Mouse (Mus musculus) kidney, adult 18-20 months (tissue): Measurements from ENCODE around the gene Trpm3.

Source experiments
- DNase-seq: peaks from one replicate; pipeline ENCODE4 v3.0.0; 2021

Trpm3 gene

DNA sequence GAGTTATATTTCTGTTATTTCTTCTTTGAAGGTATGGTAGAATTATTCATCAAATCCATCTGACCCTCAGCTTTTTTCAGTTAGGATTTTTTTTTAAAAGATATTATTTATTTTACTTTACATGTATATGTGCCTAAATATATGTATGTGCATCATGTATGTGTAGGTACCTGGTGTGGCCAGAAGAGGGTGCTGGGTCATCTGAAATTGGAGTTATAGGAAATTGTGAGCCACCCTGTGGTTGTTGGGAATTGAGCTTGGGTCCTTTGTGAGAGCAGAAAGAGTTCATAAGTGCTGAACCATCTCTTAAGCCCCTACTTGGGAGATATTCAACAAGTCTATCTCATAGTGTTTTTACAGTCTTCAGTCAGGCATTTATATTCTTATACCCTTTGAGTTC lies 389.1 kb downstream of the Trpm3 start:
- no peak for DNase-seq

DNA sequence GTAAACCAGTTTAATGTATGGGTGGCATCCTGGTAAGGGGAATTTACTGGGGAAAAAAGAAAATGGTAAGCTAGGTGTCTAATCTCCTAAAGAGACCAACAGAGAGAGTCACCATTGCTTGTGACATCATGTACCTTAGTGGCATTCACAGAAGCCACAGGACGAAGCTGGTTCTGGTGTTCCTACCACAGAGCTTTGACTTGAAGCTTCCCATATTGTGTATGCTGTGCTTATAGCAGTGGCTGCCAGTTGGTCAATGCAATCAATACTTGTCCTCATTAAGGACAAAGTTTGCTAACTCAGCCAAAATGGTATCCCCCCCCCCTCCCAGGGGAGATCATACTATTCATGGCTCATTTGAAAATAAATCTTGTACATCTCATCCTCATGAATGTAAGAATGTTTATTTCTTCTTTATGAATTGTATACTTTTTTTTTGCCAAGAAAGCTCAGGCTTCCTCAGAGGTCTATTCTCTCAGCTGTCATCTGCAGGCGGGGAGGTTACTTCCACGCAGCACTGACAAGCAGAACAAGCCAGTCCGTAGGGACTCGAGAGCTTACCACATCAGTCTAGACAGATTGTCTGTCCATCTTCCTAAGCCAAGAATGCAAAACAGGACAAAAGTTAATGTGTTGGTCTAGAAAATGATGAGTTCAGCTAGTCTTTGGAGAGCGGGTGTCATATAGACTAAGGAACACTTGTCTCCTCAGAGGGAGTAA lies 404.3 kb downstream of the Trpm3 start:
- no peak for DNase-seq

DNA sequence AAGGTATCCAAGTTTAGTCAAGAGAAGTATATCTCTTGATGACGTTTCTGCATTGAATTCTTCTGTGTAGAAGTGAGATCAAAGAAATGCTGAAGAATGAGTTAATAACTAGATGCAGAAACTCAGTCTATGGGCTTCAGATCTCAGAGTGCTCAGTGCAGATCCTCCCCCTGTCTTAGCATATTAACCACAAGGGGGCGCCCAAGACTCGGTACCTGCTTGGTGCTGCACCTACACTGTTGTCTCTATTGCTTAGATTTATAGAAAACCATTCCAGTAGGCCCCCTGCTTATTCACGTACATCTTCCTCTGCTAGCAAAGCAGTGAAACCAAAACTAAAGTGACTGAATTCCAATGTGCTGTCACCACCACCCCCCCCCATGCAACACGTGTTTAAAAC lies 413.3 kb downstream of the Trpm3 start:
- peak; percentile 66 for DNase-seq

DNA sequence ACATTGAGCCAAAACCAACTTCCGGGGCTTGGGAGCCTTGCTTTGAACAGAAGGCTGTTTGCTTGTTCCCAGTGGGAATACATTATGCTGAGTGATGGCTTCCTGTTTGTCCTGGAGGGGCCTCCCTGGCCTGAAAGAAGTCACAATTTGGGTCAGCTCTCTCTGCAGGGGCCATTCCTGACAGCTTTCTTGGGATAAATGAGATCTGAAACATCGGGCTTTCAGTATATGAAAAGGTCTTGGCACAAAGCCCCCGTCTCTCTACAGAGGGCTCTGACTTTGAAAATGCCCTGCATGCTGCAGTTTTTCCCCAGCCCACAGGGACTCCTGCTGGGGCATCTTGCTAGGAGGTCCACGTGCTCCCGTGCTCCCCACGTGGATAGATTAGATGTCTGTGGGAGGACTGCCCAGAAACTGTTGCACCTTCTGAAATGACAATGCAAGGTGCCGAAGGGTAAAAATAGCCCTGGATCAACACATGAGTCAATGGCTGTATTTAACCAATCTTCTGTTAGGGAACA lies 415.6 kb downstream of the Trpm3 start:
- DNase-seq: peak; percentile 14

DNA sequence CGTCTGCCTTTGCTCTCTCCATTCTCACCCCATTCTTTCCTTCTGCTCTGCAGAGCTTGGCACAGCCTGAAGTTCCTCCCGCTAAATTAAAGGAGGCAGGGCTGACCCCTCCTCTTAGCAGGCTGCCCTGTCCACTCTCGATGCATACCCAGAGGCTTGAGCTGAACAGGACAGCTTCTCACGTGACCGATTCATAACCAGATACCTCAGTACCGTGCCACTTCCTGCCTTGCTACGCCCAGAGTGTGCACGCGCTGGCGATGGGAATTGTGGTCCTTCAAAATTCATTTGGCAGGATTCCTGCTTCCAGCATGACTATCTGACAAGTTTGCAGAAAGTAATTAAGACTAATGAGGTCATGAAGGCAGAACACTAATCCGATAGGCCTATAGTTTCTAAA lies 433.6 kb downstream of the Trpm3 start:
- no peak for DNase-seq

DNA sequence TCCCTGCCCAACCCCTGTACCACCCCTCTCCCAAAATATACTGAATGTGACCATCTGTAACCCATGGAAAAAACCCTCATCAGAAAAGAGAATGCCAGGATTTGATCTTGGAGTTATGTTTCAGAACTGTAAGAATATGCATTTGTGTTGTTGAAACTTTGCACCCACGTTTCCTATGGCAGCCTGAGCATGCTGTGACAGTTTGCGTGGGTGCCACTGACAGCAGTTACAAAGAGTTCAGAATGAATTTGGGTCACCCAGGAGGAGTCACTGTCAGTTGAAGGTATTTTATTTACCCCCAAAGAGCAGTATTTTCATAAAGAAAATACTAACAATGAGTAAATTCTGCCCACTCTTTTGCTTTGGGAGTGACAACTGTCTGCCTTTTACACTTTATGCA lies 434.0 kb downstream of the Trpm3 start:
- DNase-seq: no peak

DNA sequence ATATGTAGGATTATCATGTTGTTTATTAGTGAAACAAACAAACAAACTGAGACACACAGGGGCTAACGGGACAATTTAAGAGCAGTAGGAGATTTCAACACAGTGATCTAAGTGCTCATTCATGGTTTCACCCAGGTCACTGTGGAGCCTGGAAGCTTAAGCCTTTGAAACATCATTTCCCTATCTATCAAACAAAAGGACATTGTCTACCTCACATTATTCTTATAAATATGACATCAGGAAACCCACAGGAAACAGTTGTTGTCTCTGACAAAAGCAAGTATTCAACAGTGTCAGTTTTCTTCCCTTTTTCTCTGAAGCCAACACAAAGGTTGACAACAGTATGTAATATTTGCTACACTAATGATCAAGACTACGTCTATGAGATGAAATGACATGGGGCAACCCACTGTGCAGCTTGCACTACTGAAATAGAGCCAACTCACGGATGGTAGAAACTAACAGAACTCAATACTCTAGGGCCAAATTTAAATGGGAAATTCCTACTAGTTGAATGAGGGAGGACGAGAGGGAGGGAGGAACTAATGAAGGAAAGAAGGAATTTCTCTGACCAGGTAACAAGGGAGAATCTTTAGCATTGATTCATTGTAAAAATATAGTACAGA lies 443.4 kb downstream of the Trpm3 start:
- no peak for DNase-seq

DNA sequence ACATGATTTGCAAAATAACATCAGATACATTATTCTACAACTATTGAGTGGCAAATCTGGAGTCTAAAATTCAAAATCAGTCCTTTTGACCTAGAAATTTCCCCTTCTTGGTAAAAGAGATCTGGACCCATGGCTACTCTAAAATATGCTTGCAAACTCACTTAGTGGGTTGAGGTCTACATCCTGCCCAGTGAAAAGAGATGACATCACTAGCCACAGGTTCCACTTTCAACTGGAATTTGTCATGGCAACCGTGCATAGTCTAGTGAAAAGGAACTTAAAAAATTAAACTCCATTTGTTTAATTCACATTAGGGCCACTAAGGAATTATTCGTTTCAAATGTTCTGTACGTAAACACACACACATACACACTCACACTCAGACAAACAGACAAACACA lies 455.6 kb downstream of the Trpm3 start:
- no peak for DNase-seq

DNA sequence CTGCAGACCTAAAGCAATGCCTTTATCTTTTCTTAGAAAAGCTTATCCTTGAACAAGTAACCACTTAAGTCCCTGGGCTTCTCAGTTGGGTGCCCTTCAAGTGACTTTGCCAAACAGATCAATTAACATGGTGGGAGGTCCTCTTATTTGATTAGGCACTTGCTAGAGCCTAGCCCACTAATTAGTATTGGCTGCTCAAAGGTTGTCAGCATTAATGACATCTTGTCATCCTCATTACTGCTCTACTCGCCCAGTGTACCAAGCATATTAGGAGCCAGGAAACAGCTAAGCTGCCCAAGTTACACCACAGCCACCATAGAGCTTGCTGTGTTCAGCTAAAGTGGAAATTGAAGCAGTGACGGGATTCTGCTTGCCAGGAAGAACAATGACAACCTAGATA lies 456.4 kb downstream of the Trpm3 start:
- no peak for DNase-seq

DNA sequence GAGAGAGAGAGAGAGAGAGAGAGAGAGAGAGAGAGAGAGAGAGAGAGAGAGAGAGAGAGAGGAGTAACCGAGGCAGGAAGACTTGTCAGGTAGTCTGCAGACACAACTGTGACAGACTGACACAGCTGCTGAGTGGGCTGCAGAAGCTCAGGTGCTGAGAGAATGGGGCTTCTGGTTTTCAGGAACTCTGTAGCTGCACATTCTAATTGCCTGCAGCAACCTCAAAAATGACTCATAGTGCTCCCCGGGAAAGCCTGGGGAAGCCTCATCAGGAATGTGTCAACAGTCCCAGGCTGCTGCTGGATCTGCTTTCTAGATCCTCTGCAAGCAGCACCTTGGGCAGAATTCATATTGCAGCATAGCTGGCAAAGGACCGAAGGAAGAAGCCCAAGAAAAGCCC lies 457.9 kb downstream of the Trpm3 start:
- DNase-seq: no peak

DNA sequence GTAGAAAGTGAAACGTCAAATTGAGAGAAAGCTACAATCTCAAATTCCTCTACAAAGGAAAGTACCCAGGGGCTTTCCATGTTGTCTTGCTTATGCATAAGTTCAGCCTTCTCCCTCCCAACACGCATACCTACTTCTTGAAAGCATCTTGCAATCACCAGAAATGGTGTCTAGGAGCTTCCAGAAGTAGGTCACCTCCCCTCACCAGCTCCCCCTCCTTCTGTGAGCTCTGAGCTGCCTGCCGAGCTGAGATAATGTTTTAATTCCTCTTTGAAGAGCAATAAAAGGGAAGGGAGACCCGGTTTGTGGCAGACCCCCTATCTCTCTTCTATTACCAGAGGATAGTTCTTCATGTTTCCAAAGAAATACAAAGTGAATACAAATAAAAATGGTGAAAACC lies 465.5 kb downstream of the Trpm3 start:
- no peak for DNase-seq

DNA sequence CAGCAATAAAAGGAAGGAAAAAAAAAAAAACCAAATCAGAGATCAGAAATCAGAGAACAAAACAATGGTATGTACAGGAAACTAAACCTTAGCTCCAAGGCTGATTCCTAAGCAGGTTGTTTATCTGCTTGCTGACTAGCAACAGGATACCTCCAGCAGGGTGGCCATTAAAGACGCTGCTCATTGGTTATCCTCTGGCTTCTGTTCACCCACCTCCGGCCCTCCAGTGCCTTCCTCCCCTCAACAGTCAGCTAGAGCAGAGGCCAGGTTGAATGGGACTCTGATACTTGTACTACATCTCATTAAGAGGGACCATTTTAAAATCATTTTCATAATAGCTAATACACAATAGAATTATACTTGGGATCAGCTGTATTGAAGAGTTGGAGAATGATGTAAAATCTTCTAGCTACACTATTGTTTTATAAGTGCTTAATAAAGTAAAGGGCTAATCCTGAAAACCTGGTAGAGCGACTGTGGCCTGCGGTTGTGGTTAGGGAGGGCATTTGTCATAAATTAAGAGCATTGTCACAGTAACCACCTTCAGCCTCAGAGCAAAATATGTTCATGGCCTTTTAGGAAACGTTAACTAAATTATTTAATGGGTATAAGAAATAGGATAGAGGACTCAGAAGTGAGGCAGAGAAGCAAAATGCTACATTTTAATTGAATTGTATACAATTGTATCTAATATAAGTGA lies 469.3 kb downstream of the Trpm3 start:
- DNase-seq: no peak

DNA sequence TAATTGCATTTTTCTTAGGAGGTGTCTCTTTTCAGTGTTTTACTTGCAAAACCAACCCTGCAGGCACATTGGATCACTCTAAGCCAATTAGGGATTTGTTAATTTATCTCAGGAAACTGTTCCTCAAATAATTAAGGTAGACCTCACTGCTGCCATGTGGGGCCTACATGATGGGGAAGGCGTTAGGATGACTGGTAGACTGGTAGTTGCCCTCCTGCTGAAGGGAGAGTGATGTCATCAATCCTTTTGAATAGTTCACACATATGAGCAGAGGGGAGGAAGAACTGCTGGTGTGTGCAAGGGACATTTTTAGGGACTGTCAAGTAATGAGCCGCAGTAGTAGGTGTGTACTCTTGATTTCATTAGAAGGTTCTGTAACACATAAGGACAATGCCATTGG lies 472.8 kb downstream of the Trpm3 start:
- DNase-seq: no peak

DNA sequence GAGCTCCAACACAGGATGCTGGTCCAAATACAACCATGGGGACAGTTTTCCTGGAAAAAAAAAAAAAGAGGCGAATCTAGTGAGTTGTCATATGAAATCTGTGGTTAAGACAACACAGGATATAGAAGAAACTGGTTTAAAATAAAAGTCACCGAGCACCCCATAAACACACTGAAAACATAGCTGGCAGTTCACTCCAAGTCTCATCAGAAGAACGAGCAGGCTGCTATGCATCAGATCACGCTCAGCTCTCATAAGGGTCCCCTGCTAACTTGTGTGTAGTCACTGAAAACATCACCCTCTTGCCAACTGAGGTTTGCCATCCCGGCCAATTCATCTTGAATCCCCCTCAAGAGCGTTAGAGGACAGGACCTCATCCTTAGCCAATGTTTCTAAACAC lies 476.5 kb downstream of the Trpm3 start:
- no peak for DNase-seq

DNA sequence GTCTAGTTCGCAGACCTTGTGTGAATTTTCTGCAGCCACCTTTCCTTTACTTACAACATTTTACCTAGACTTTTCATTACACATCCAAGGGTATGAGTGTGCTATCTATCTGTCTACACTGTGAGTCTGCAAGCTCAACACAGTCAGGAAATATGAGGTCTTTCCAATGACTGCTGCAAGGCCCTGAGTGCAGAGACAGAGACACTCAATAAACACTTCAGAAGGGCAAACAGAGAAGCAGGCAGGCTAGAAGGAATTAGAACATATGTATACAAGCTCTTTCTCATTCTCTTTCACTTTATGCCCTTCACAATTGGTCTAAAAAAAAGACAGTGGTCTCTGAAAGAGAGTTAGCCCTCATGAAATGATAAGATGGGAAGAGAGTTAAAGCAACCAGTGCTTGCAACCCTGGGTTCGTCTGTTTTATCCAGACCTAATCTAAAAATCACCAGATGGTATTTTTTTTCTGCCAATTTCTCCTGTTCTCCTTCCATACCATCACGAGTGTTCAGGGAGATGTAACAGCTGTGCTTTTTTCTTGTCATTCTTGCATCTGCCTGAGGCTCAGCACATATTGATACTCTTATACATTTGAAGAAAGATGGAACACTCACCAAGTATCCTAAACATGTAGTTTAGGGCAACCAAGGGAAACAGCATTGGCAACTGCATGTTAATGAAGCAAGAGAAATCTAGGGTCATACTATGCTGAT lies 486.1 kb downstream of the Trpm3 start:
- DNase-seq: no peak

DNA sequence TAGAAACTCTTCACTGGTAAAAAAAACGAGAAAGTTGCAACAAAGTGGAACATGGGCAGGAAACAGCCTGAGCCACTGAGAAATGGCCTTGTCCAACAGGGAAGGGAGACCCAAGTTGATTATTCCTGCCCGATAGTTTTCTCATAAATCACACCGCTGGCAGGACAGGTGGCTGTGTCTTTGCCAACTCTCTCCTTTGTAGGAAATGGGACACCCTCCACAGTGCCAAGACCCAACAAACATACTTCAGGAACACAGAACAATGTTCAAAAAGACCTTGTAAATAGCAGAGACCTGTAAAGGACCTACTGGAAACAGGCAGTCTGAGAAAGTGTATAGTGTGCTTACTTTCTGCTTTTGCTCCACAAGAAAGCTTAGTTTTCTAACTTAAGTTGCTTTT lies 490.0 kb downstream of the Trpm3 start:
- DNase-seq: no peak

DNA sequence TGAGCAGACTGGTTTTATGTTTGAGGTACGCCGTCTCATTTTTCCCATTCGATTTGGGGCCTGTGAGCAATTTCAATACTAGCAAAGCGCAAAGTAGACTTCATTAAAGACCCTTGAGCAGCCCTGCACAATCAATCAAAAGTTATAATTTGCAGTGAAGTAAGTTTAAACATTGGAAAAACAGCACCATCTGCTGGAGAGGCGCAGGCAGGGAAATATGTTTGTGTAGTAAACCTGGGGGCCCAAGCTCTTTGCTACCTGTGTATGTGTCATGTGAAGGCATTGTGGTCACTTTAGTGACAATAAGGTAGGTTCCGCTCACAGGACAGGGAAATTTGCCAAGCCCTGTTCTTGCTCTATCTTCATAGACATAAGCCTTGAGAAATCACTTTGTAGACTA lies 492.5 kb downstream of the Trpm3 start:
- peak; percentile 29 for DNase-seq

DNA sequence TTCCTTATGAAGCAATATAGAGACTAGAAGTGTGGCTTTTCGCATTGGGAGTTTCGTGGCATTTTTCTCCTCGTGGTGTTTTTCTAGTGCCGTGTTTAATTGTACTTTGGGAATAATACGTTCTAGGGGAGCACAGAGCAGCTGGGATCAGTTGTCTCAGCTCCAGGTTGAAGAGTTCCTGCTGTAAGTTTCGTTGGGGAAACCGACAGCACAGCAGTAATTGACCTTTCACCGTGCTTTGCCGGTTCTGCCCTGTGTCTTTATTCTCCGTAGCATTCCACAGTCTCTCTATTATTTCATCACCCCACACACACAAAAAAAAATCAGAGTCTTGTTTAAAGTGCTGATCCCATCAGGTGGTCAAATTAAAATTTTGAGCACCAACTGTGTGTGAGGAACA lies 496.8 kb downstream of the Trpm3 start:
- no peak for DNase-seq

DNA sequence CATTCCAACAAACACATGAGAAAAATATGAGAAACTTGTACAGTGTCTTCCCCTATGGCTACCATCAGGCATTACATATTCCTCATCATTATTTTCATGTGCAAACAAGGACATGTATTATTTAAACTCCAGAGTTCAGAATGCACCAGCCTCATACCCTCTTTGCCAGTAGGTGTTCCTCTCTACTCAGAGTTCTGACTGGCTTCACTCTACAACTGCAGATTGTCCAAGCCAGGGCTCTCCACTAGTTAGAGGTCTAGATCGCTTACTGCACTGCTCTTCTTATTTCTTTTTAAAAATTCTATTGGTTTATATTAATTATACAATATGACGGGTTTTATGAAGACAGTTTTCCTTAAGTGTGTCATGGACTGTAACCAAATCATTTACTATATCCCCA lies 498.9 kb downstream of the Trpm3 start:
- no peak for DNase-seq

DNA sequence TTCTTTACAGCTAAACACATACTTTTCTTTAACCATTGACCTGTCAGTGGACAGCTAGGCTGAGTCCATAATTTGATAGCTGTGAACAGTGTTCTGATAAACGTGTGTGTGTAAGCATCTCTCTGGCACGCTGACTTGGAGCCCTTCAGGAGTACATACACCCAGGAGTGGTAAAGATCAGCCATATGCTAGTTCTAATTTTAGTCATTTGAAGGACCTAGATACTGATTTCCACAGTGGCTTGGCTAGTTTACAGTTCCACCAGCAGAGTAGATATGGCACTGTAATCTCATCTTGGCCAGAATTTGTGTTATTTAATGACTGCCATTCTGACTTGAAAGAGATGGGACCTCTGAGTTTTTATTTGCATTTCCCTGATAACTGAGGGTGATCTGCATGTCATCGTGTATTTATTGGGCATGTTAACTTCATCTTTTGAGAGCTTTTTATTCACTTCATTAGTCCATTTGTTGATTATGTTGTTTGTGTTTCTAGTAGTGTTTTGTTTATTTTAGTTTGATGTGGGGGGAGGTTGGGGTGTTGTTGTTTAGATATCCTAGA lies 499.6 kb downstream of the Trpm3 start:
- no peak for DNase-seq

DNA sequence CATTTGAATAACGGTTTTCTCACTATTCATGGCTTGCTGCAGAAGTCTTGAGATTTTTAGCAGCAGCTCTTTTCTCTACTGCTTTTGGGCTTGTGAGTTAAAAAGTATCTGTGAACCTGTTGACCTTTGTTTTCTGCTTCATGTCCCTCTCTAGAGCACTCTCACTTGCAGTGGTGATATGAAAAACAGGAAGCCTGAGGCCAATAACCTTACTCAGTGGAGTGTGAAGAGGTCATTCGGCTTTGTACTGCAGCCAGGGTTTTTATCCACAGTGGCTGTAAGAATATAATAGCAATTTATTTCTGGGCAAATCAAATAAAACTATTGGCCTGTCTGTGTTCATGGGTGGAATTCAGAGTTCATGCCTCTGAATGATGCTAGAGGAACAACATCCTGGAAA lies 503.3 kb downstream of the Trpm3 start:
- DNase-seq: peak; percentile 53

DNA sequence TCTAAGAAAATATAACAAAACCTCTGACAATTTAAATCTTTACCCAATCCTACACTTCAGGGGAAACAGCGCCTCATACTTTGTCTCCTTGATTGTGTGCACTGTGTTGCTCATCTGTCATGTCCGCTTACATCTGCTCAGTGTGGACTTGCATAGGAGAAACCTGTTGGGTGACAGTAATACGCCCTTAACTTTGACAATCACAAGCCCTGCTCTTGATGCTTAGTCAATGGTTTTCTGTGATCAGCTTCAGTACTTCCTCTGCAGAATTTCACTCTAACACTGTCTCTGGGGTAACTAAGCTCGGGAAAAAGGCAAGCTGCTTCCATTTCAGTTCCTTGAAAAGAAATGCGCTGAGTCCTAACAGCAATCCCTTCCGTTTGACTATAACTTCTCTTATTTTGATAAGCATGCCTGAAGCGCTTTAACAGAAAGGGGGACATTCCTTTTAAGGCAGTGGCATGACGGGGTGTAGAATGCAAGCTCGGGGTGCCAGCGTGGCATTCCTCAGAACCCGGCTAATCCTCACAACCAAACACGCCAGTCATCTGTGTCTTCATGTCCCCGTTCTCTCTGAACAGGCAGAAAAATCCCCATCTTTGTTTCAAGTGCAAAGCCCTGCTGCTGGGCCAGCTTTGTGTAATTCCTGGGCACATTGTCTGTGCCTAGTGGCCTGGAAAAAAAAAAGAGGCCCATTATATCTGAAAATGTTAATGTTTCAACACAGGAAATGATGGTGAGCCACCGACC lies 517.8 kb downstream of the Trpm3 start:
- no peak for DNase-seq
